Mouse (Mus musculus) heart, adult 2 months (tissue): ENCODE measurements around the gene Tfap2b.

ENCODE experiments used
- CTCF ChIP-seq: fragments of 200-600 bp; IDR thresholded peaks from 2 replicates; pipeline ENCODE4 v1.8.1; 2022; ENCODE audit warnings: antibody characterized with exemption, mild to moderate bottlenecking, moderate library complexity
- POLR2A ChIP-seq: fragments of 200-500 bp; IDR thresholded peaks from 2 replicates; pipeline ENCODE4 v1.6.1; 2011; ENCODE audit warnings: mild to moderate bottlenecking, low read depth, low read length, control low read depth; ENCODE audit not compliant: insufficient read depth

- no peak for TF ChIP-seq CTCF
- no peak for TF ChIP-seq POLR2A
These were observed 18.0 kb downstream of the Tfap2b start for GRCm38 (mm10) chr1:19226699-19227098.
